Mouse (Mus musculus) CD8-positive naive resting alpha-beta T cell, adult 57 days (primary cell): ENCODE results near the gene Gm8297. TPM values are rescaled to one million over a fixed set of nuclear protein-coding genes. Genes with fewer than 3 reads are reported as not detected.

Experiments
- total RNA-seq: library from RNA; stranded (reverse); gene quantifications from one replicate; pipeline ENCODE4 v1.2.4, GENCODE M21; 2023

Gene Gm8297
- not detected for total RNA-seq

GRCm38 (mm10) chr14:4983635-4984034 is at the start of gene Gm8297:
Gm8297 (plus strand) TSS chr14:4983935.

GRCm38 (mm10) chr14:5015591-5015990 is 31.9 kb downstream of the Gm8297 start, which contains the start of gene Gm3298:
Gm3298 (plus strand) TSS chr14:5015891.

Other genes starting within 250 kb of the Gm8297 start
- not detected for gene Gm9602, start 207.6 kb upstream of the Gm8297 start, total RNA-seq
- gene Gm3269, start 145.8 kb upstream of the Gm8297 start, total RNA-seq = not detected
- gene Gm3264, start 128.4 kb upstream of the Gm8297 start, total RNA-seq = not detected
- gene Gm3278, start 91.5 kb upstream of the Gm8297 start, total RNA-seq = not detected
- not detected for gene Gm3298, start 32.0 kb downstream of the Gm8297 start, total RNA-seq
- not detected for gene 4930555G01Rik, start 66.7 kb downstream of the Gm8297 start, total RNA-seq
- not detected for gene Gm8281, start 87.1 kb downstream of the Gm8297 start, total RNA-seq
- not detected for gene Gm8279, start 147.6 kb downstream of the Gm8297 start, total RNA-seq
- not detected for gene Gm3317, start 180.6 kb downstream of the Gm8297 start, total RNA-seq
- gene Gm8271, start 201.9 kb downstream of the Gm8297 start, total RNA-seq = not detected